Mouse (Mus musculus) brain, embryonic 14.5 days (tissue): Measurements from ENCODE around the gene Cyp3a13.
"Not testable (repeated sequence)": the region's sequence is repeated elsewhere in the genome, so short reads cannot be mapped to it uniquely, and the experiment has no call there.

ENCODE experiments used
- CTCF ChIP-seq: fragments of 200-500 bp; IDR thresholded peaks from 2 replicates; pipeline ENCODE4 v1.5.1; 2012; ENCODE audit warnings: inconsistent platforms, mild to moderate bottlenecking, moderate library complexity, borderline replicate concordance; ENCODE audit not compliant: insufficient read depth, insufficient read length; ENCODE audit errors: extremely low read depth
- POLR2A ChIP-seq: fragments of 200-500 bp; IDR thresholded peaks from 2 replicates; pipeline ENCODE4 v1.6.1; 2012; ENCODE audit warnings: mild to moderate bottlenecking, inconsistent platforms, borderline replicate concordance; ENCODE audit not compliant: poor library complexity, insufficient read depth, insufficient read length, severe bottlenecking; ENCODE audit errors: extremely low read depth

DNA sequence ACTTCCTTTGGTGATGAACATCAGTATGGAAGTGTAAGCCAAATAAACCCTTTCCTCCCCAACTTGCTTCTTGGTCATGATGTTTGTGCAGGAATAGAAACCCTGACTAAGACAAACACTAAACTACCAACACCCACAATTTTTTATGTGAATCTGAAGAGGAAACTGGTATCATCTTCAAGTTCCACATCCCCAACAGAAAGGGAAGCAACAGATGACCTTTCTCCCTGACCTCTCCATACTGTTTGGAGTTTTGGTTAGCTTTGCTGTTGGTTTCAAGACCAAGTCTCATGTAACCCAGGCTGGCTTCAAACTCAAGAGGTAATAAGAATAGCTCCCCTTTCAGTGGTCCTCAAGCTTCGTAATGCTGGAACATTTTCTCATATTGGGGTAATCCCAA lies 71.1 kb downstream of the Cyp3a13 start:
- not testable (repeated sequence) for TF ChIP-seq CTCF, POLR2A
